Mouse (Mus musculus): ENCODE measurements around the gene Ap1g1. TPM values are rescaled to one million over a fixed set of nuclear protein-coding genes. Genes with fewer than 3 reads are reported as not detected.

Ap1g1 gene
- total RNA-seq, 1 experiment, result 51.4 TPM

DNA sequence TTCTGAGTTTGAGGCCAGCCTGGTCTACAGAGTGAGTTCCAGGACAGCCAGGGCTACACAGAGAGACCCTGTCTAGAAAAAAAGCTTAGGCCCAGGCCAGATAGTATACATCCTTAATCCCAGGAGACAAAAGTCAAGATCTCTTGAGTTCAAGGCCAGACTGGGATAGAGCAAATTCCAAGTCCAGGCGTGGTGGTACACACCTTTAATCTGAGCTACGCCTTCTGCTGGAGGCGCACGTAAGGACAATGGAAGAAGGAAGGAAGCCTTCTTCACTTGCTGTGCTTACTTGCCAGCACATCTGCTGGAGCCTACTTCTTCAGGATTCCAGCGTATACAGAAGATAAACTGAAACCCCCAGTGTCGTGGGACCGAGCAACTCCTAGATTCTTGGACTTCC lies 18.9 kb upstream of the Ap1g1 start:
- Histone ChIP-seq H3K36me3 (ENCODE audit: control insufficient read depth, insufficient read depth, low read length, poor library complexity, severe bottlenecking) (no peaks in the 10 kb centered on the region), H3K9ac (ENCODE audit: insufficient read depth, low read depth, low read length, poor library complexity, severe bottlenecking) (no peak overlapping the region), H3K9me3 (ENCODE audit: control insufficient read depth, insufficient read depth, low read depth, low read length) (no peaks in the 10 kb centered on the region), H3K4me1 (ENCODE audit: control insufficient read depth in 2 of 2, insufficient read depth in 2 of 2, low read length in 2 of 2, poor library complexity in 1 of 2) (no peaks in the 10 kb centered on the region), H3K27ac (ENCODE audit: insufficient read depth, low read depth, low read length, poor library complexity, severe bottlenecking) (no peak overlapping the region), H3K4me3 (ENCODE audit: insufficient read depth in 1 of 2, low read depth in 1 of 2, low read length in 2 of 2, poor library complexity in 1 of 2, severe bottlenecking in 1 of 2) (no peak overlapping the region)
- in situ Hi-C loops (cut with MboI; ENCODE audit: low sequenced_read_pairs in 2 of 2, unreplicated experiment in 2 of 2), result no loop called here
- TF ChIP-seq MAFK (IDR thresholded peaks at IDR 0.05; ENCODE audit: insufficient read depth, low read depth, low read length), result no peak
- no peak for DNase-seq (ENCODE audit: low read depth, low spot score)

GRCm38 (mm10) chr8:109760221-109760620 lies 18.1 kb upstream of the Ap1g1 start:
- no peak overlapping the region for H3K9ac ChIP-seq (ENCODE audit: insufficient read depth, low read depth, low read length, poor library complexity, severe bottlenecking)
- no peak overlapping the region for H3K27ac ChIP-seq (ENCODE audit: insufficient read depth, low read depth, low read length, poor library complexity, severe bottlenecking)
- DNase-seq (ENCODE audit: low read depth, low spot score), result no peak
- TF ChIP-seq HCFC1 (IDR thresholded peaks at IDR 0.05; ENCODE audit: borderline replicate concordance, insufficient read depth, low read length), result no peak
- TF ChIP-seq ZNF384 (IDR thresholded peaks at IDR 0.05; ENCODE audit: low read depth, low read length), result no peak
- no peak for TF ChIP-seq ZC3H11A (IDR thresholded peaks at IDR 0.05; ENCODE audit: borderline replicate concordance, low read depth, low read length)
- no peak for TF ChIP-seq MAFK (IDR thresholded peaks at IDR 0.05; ENCODE audit: insufficient read depth, low read depth, low read length)
- TF ChIP-seq CHD2 (IDR thresholded peaks at IDR 0.05; ENCODE audit: low read depth, low read length), result no peak
- in situ Hi-C loops (cut with MboI; ENCODE audit: low sequenced_read_pairs in 2 of 2, unreplicated experiment in 2 of 2), result no loop called here
- H3K36me3 ChIP-seq (ENCODE audit: control insufficient read depth, insufficient read depth, low read length, poor library complexity, severe bottlenecking), result no peaks in the 10 kb centered on the region
- no peaks in the 10 kb centered on the region for H3K4me1 ChIP-seq (ENCODE audit: control insufficient read depth in 2 of 2, insufficient read depth in 2 of 2, low read length in 2 of 2, poor library complexity in 1 of 2)
- no peak overlapping the region for H3K4me3 ChIP-seq (ENCODE audit: insufficient read depth in 1 of 2, low read depth in 1 of 2, low read length in 2 of 2, poor library complexity in 1 of 2, severe bottlenecking in 1 of 2)
- no peaks in the 10 kb centered on the region for H3K9me3 ChIP-seq (ENCODE audit: control insufficient read depth, insufficient read depth, low read depth, low read length)

GRCm38 (mm10) chr8:109764031-109764430 lies 14.3 kb upstream of the Ap1g1 start:
- H3K27ac ChIP-seq (ENCODE audit: insufficient read depth, low read depth, low read length, poor library complexity, severe bottlenecking), result no peak overlapping the region
- H3K9ac ChIP-seq (ENCODE audit: insufficient read depth, low read depth, low read length, poor library complexity, severe bottlenecking), result no peak overlapping the region
- H3K4me1 ChIP-seq (ENCODE audit: control insufficient read depth in 2 of 2, insufficient read depth in 2 of 2, low read length in 2 of 2, poor library complexity in 1 of 2), result no peaks in the 10 kb centered on the region
- H3K9me3 ChIP-seq (ENCODE audit: control insufficient read depth, insufficient read depth, low read depth, low read length), result no peaks in the 10 kb centered on the region
- in situ Hi-C loops (cut with MboI; ENCODE audit: low sequenced_read_pairs in 2 of 2, unreplicated experiment in 2 of 2), result no loop called here
- no peak for TF ChIP-seq ZC3H11A (IDR thresholded peaks at IDR 0.05; ENCODE audit: borderline replicate concordance, low read depth, low read length)
- TF ChIP-seq CHD2 (IDR thresholded peaks at IDR 0.05; ENCODE audit: low read depth, low read length), result no peak
- no peak for TF ChIP-seq ZNF384 (IDR thresholded peaks at IDR 0.05; ENCODE audit: low read depth, low read length)
- no peak for TF ChIP-seq MAFK (IDR thresholded peaks at IDR 0.05; ENCODE audit: insufficient read depth, low read depth, low read length)
- TF ChIP-seq HCFC1 (IDR thresholded peaks at IDR 0.05; ENCODE audit: borderline replicate concordance, insufficient read depth, low read length), result no peak
- H3K4me3 ChIP-seq (ENCODE audit: insufficient read depth in 1 of 2, low read depth in 1 of 2, low read length in 2 of 2, poor library complexity in 1 of 2, severe bottlenecking in 1 of 2), result no peak overlapping the region
- H3K36me3 ChIP-seq (ENCODE audit: control insufficient read depth, insufficient read depth, low read length, poor library complexity, severe bottlenecking), result no peaks in the 10 kb centered on the region
- DNase-seq (ENCODE audit: low read depth, low spot score), result no peak

- Histone ChIP-seq H3K4me3 (ENCODE audit: insufficient read depth in 1 of 2, low read depth in 1 of 2, low read length in 2 of 2, poor library complexity in 1 of 2, severe bottlenecking in 1 of 2) (no peak overlapping the region), H3K27ac (ENCODE audit: insufficient read depth, low read depth, low read length, poor library complexity, severe bottlenecking) (no peak overlapping the region), H3K9ac (ENCODE audit: insufficient read depth, low read depth, low read length, poor library complexity, severe bottlenecking) (no peak overlapping the region), H3K36me3 (ENCODE audit: control insufficient read depth, insufficient read depth, low read length, poor library complexity, severe bottlenecking) (no peaks in the 10 kb centered on the region), H3K4me1 (ENCODE audit: control insufficient read depth in 2 of 2, insufficient read depth in 2 of 2, low read length in 2 of 2, poor library complexity in 1 of 2) (no peaks in the 10 kb centered on the region), H3K9me3 (ENCODE audit: control insufficient read depth, insufficient read depth, low read depth, low read length) (no peaks in the 10 kb centered on the region)
- in situ Hi-C loops (cut with MboI; ENCODE audit: low sequenced_read_pairs in 2 of 2, unreplicated experiment in 2 of 2), result no loop called here
- TF ChIP-seq ZNF384 (IDR thresholded peaks at IDR 0.05; ENCODE audit: low read depth, low read length), result no peak
- no peak for TF ChIP-seq CHD2 (IDR thresholded peaks at IDR 0.05; ENCODE audit: low read depth, low read length)
- TF ChIP-seq HCFC1 (IDR thresholded peaks at IDR 0.05; ENCODE audit: borderline replicate concordance, insufficient read depth, low read length), result no peak
- TF ChIP-seq MAFK (IDR thresholded peaks at IDR 0.05; ENCODE audit: insufficient read depth, low read depth, low read length), result no peak
- no peak for TF ChIP-seq ZC3H11A (IDR thresholded peaks at IDR 0.05; ENCODE audit: borderline replicate concordance, low read depth, low read length)
- DNase-seq (ENCODE audit: low read depth, low spot score), result no peak
These were observed 12.3 kb upstream of the Ap1g1 start for GRCm38 (mm10) chr8:109766081-109766480.

DNA sequence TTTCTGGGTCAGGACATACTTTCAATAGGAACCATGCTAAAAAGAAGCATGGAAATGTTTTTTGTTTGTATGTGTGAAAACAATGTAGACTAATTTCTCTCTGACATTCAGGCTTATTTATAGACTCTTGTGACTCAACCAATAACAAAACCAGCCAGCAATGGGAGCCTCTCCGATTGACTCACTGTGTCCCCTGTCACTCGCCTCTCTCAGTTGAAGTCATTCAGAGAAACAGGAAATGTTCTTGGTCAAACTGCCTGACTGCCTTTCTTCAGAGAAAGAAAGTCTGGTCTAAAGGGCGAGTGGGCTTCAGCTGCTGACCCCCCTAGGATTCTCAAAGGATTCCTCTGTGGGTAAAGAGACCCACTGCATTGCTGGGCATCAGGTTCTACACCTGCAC lies 5.2 kb upstream of the Ap1g1 start:
- Histone ChIP-seq H3K9ac (ENCODE audit: insufficient read depth, low read depth, low read length, poor library complexity, severe bottlenecking) (no peak overlapping the region), H3K9me3 (ENCODE audit: control insufficient read depth, insufficient read depth, low read depth, low read length) (no peaks in the 10 kb centered on the region), H3K4me1 (ENCODE audit: control insufficient read depth in 2 of 2, insufficient read depth in 2 of 2, low read length in 2 of 2, poor library complexity in 1 of 2) (no peaks in the 10 kb centered on the region), H3K4me3 (ENCODE audit: insufficient read depth in 1 of 2, low read depth in 1 of 2, low read length in 2 of 2, poor library complexity in 1 of 2, severe bottlenecking in 1 of 2) (no peak overlapping the region), H3K27ac (ENCODE audit: insufficient read depth, low read depth, low read length, poor library complexity, severe bottlenecking) (no peak overlapping the region), H3K36me3 (ENCODE audit: control insufficient read depth, insufficient read depth, low read length, poor library complexity, severe bottlenecking) (no peaks in the 10 kb centered on the region)
- in situ Hi-C loops (cut with MboI; ENCODE audit: low sequenced_read_pairs in 2 of 2, unreplicated experiment in 2 of 2), result no loop called here
- no peak for TF ChIP-seq HCFC1 (IDR thresholded peaks at IDR 0.05; ENCODE audit: borderline replicate concordance, insufficient read depth, low read length)
- TF ChIP-seq ZNF384 (IDR thresholded peaks at IDR 0.05; ENCODE audit: low read depth, low read length), result no peak
- no peak for TF ChIP-seq CHD2 (IDR thresholded peaks at IDR 0.05; ENCODE audit: low read depth, low read length)
- no peak for TF ChIP-seq ZC3H11A (IDR thresholded peaks at IDR 0.05; ENCODE audit: borderline replicate concordance, low read depth, low read length)
- TF ChIP-seq MAFK (IDR thresholded peaks at IDR 0.05; ENCODE audit: insufficient read depth, low read depth, low read length), result no peak
- DNase-seq (ENCODE audit: low read depth, low spot score), result no peak

Measured in ES-E14 (cell line).